Mouse (Mus musculus): ENCODE results near the gene Spef1. TPM values are rescaled to one million over a fixed set of nuclear protein-coding genes. Genes with fewer than 3 reads are reported as not detected.

The Spef1 gene
- 2.5 and 2.9 TPM in 2 replicates for polyA plus RNA-seq (2015; fragmentation: Nextera tagmentation; extraction: Ambion mirVana)

DNA sequence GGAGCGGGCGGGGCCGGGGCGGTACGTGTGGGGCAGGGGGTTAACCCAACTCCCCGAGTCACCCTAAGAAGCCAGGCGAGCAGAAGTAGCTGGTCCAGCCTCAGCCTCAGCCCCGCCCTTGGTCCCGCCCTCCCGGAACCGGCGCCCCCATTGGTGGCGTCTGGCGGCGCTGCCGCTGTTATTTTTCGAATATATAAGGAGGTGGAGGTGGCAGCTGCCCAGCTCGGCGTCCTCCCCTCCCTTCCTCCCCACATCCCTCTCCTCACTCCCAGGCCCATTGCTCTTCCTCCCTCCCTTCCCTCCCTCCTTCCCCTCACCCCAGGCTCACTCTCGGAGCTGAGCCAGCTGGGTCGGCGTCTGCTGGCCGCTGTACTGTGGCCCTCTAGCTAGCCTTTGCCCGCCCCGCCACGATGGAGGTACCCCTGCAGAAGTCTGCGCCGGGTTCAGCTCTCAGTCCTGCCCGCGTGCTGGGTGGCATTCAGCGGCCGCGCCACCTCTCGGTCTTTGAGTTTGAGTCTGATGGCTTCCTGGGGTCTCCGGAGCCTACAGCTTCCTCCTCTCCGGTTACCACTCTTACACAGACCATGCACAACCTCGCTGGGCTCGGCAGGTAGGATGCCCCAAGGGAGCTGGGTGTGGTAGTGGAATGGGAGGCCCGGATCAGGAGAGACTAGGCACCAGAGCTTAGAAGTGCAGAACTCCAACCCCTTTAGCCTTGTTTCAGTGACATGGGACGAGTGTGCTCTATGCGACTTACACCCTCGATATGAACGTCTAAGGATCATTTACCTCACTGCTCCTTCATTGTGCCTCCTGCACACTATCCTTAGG lies at the start of gene Spef1, which contains the start of gene Cdc25b:
Spef1 (minus strand) TSS at position 512 of the 831 bp plus-strand sequence.
Cdc25b (plus strand) TSS at position 179 of the 831 bp plus-strand sequence.
- peak; percentile 57 for TF ChIP-seq CTCF (IDR thresholded peaks at IDR 0.05; ENCODE audit: low read depth)
- no peak for TF ChIP-seq EP300 (optimal IDR thresholded peaks at IDR 0.05)
- peak; percentile 93 for ATAC-seq (ENCODE audit: low FRiP score, low TSS enrichment)
- H3K36me3 ChIP-seq (ENCODE audit: control insufficient read depth, insufficient read depth, low read length) = no peaks in the 10 kb centered on the region
- H3K4me2 ChIP-seq (replicated peaks; ENCODE audit: low read depth) = peak within 1 kb of the TSS; percentile 95
- H3K9me3 ChIP-seq (ENCODE audit: control insufficient read depth, low read length) = no peaks in the 10 kb centered on the region
- DNase-seq (ENCODE audit: low spot score) = peak; percentile 95
- H3K4me1 ChIP-seq (replicated peaks; ENCODE audit: control insufficient read depth, insufficient read depth) = peaks cover 9% of the 10 kb centered on the region
- no peaks in the 10 kb centered on the region for H3K27me3 ChIP-seq (ENCODE audit: control insufficient read depth, insufficient read depth, low read length)
- peak within 1 kb of the TSS; percentile 74 for H3K9ac ChIP-seq (ENCODE audit: low read length)
- under 1% methylated on average over 37 of the region's 43 CpGs for WGBS
- peak within 1 kb of the TSS; percentile 62 for H3K4me3 ChIP-seq (ENCODE audit: low read depth, low read length)
- H3K27ac ChIP-seq (replicated peaks) = peak within 1 kb of the TSS; percentile 82

DNA sequence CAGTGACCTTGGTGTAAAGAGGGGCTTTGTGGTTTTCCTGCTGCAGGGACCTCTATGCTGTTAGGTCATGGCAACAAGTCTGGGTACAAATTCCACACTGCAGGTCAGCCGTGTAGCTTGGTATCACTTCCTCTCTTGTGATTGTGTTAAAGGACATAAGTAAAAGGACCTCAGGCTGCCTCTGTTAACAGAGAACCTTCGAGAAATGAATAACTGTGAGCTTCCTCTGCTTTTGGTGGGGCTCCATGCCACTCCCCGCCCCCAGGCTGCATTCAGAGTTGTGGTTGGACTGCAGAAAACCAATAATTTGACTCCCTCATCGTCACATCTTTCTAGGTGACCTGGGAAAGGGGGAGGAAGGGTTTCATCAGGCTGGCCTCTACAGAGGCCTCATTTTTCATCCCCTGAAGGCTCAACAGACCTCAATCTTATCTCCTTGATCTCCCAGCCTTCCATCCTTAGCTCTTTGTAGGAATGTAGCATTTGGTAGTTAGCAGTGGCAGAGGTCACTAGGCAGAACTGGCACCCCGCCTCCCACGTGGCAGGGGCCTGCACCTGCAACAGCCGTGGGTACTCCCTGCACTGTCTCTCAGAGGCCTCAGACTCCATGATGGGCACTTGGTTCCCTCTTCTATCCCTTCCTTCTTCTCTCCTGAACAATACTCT lies 48.0 kb upstream of the Spef1 start:
- Histone ChIP-seq H3K4me1 (replicated peaks; ENCODE audit: control insufficient read depth, insufficient read depth) (peaks cover 6% of the 10 kb centered on the region; the same call in 1 of the 2 replicates), H3K36me3 (ENCODE audit: control insufficient read depth, insufficient read depth, low read length) (peaks cover 9% of the 10 kb centered on the region), H3K27me3 (ENCODE audit: control insufficient read depth, insufficient read depth, low read length) (no peaks in the 10 kb centered on the region), H3K4me3 (ENCODE audit: low read depth, low read length) (peak overlapping the region; percentile 63), H3K9ac (ENCODE audit: low read length) (peak overlapping the region; percentile 85), H3K9me3 (ENCODE audit: control insufficient read depth, low read length) (no peaks in the 10 kb centered on the region), H3K4me2 (replicated peaks; ENCODE audit: low read depth) (peak overlapping the region; percentile 98), H3K27ac (replicated peaks) (no peak overlapping the region)
- ATAC-seq (ENCODE audit: low FRiP score, low TSS enrichment) (no peak), DNase-seq (ENCODE audit: low spot score) (no peak)
- WGBS = 53% methylated on average over 7 of the region's 7 CpGs
- TF ChIP-seq EP300 (optimal IDR thresholded peaks at IDR 0.05) = no peak
- TF ChIP-seq CTCF (IDR thresholded peaks at IDR 0.05; ENCODE audit: low read depth) = no peak

DNA sequence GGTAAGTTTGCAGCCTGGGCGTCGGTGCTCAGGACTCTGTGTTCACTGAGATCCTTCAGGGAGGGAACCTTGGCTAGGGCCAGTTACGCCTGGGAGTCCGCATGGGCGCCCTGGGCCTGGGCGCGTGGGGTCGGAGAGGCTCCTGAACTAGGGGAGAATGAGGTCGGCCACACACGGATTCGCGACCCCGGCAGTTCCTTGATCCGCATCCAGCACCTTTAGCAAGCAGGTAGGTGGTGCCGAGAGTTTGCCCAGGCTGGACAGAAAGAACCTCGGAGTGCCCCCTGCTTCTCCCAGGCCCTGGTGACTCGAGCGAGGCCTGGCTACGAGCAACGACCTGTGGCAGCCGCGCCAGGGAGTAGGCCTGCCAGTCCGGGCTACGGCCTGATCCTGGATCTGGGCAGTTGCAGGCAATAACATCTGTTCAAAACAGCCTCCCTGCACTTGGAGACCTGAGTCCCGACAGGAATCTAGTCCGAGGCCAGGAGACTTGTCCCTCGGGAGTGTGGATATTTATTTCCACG lies 47.1 kb upstream of the Spef1 start:
- Histone ChIP-seq H3K4me2 (replicated peaks; ENCODE audit: low read depth) (peak overlapping the region; percentile 98), H3K4me3 (ENCODE audit: low read depth, low read length) (peak overlapping the region; percentile 63), H3K27me3 (ENCODE audit: control insufficient read depth, insufficient read depth, low read length) (no peaks in the 10 kb centered on the region), H3K9me3 (ENCODE audit: control insufficient read depth, low read length) (no peaks in the 10 kb centered on the region), H3K4me1 (replicated peaks; ENCODE audit: control insufficient read depth, insufficient read depth) (peaks cover 6% of the 10 kb centered on the region; the same call in 1 of the 2 replicates), H3K36me3 (ENCODE audit: control insufficient read depth, insufficient read depth, low read length) (peaks cover 9% of the 10 kb centered on the region), H3K27ac (replicated peaks) (peak overlapping the region; percentile 89), H3K9ac (ENCODE audit: low read length) (peak overlapping the region; percentile 85)
- ATAC-seq (ENCODE audit: low FRiP score, low TSS enrichment) (peak; percentile 31), DNase-seq (ENCODE audit: low spot score) (no peak)
- no peak for TF ChIP-seq CTCF (IDR thresholded peaks at IDR 0.05; ENCODE audit: low read depth)
- 6% methylated on average over 28 of the region's 28 CpGs for WGBS

DNA sequence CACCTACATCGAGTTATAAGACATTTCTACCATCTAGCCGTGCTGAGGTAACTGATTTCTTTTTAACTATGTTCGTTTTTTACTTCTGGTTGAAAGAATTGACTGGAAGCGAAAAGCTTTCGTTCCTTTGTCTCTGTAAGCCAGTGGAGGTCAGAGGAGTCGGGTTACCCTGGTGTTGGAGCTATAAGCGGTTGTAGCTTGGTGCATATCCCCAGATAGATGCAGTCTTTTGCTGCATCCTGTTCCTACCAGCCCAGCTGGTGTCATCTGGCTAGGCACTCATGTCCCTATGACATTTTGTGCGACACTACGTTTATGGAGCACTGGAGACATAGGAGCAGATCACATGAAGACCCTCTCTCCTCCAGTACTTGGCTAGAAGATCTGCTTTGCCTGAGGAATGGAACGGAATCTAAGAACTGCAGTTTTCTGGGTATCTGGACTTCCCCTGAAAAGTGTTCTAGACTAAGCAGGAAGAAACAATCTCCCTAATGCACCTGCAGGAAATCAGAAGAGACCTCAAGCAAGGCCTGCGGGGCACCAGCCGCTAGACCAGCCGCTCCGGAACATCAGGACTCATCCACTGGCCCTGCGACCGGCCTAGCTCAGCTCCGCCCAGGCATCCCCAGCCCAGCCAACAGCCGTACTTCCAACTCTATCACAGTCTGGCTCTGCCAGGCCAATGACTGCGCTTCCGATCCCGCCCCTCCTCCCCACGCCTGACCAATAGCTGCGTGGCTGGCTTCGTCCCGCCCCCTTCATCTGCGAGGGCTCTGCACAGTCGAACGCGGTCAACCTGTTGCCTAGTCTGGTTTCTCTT lies 46.4 kb upstream of the Spef1 start, which contains the start of gene Mavs:
Mavs (plus strand) TSS at position 757 of the 820 bp plus-strand sequence.
- DNase-seq (ENCODE audit: low spot score) (peak; percentile 98), ATAC-seq (ENCODE audit: low FRiP score, low TSS enrichment) (peak; percentile 100)
- peak within 1 kb of the TSS; percentile 63 for H3K4me3 ChIP-seq (ENCODE audit: low read depth, low read length)
- peaks cover 3% of the 10 kb centered on the region; the same call in 1 of the 2 replicates for H3K36me3 ChIP-seq (ENCODE audit: control insufficient read depth, insufficient read depth, low read length)
- TF ChIP-seq CTCF (IDR thresholded peaks at IDR 0.05; ENCODE audit: low read depth) = no peak
- TF ChIP-seq EP300 (optimal IDR thresholded peaks at IDR 0.05) = no peak
- H3K4me2 ChIP-seq (replicated peaks; ENCODE audit: low read depth) = peak within 1 kb of the TSS; percentile 98
- 11% methylated on average over 29 of the region's 29 CpGs for WGBS
- H3K4me1 ChIP-seq (replicated peaks; ENCODE audit: control insufficient read depth, insufficient read depth) = peaks cover 6% of the 10 kb centered on the region; the same call in 1 of the 2 replicates
- H3K27ac ChIP-seq (replicated peaks) = peak within 1 kb of the TSS; percentile 89
- H3K27me3 ChIP-seq (ENCODE audit: control insufficient read depth, insufficient read depth, low read length) = no peaks in the 10 kb centered on the region
- peak within 1 kb of the TSS; percentile 85 for H3K9ac ChIP-seq (ENCODE audit: low read length)
- H3K9me3 ChIP-seq (ENCODE audit: control insufficient read depth, low read length) = no peaks in the 10 kb centered on the region

DNA sequence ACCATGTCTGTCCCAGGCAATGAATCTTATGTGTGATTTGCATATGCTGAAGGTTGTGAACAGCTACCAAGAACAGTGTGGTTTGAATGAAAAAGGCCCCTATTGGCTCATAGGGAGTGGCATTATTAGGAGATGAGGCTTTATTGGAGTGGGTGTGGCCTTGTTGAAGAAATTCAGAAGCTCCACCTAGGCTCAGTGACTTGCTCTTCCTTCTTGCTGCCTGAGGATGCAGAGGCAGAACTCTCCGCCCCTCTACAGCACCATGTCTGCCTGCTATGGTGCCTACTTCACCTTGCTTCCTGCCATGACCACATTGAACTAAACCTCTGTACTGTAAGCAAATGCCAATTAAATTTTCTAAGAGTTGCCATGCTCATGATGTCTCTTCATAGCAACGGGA lies 45.5 kb upstream of the Spef1 start:
- Histone ChIP-seq H3K4me1 (replicated peaks; ENCODE audit: control insufficient read depth, insufficient read depth) (peaks cover 6% of the 10 kb centered on the region; the same call in 1 of the 2 replicates), H3K9ac (ENCODE audit: low read length) (no peak overlapping the region), H3K4me2 (replicated peaks; ENCODE audit: low read depth) (no peak overlapping the region), H3K36me3 (ENCODE audit: control insufficient read depth, insufficient read depth, low read length) (0 out of 2 replicates have a peak, but pooled peaks cover under 1% of the 10 kb centered on the region), H3K9me3 (ENCODE audit: control insufficient read depth, low read length) (no peaks in the 10 kb centered on the region), H3K4me3 (ENCODE audit: low read depth, low read length) (no peak overlapping the region), H3K27me3 (ENCODE audit: control insufficient read depth, insufficient read depth, low read length) (no peaks in the 10 kb centered on the region), H3K27ac (replicated peaks) (no peak overlapping the region)
- ATAC-seq (ENCODE audit: low FRiP score, low TSS enrichment) (no peak), DNase-seq (ENCODE audit: low spot score) (no peak)
- WGBS = 82% methylated on average over 2 of the region's 2 CpGs
- TF ChIP-seq EP300 (optimal IDR thresholded peaks at IDR 0.05) (no peak), CTCF (IDR thresholded peaks at IDR 0.05; ENCODE audit: low read depth) (no peak)

Measured in stomach, postnatal 0 days (tissue).